Mouse (Mus musculus): ENCODE measurements around the gene Cpne2.

DNA sequence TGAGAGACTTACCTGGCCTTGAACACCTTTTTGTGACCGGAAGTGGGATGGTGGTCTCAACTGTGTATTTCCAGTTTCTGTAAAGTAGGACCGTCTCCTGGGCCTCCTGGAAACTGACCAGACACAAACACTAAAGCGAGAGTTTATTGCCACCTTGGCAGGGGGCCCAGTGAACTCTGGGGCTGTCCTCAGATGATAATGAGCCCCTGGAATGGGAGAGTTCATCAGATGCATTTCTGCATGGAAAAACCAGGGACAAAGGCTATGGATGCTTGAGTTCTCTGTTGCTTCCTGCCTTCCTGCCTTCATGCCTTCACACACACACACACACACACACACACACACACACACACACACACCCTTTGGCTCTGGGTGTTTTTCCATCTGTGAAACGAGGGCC lies 1.8 kb downstream of the Cpne2 start:
- TF ChIP-seq CTCF (IDR thresholded peaks at IDR 0.05; ENCODE audit: borderline replicate concordance, extremely low read depth, insufficient read depth, insufficient read length), result no peak
- TF ChIP-seq POLR2A (IDR thresholded peaks at IDR 0.05; ENCODE audit: borderline replicate concordance, extremely low read depth, insufficient read depth, insufficient read length, poor library complexity, severe bottlenecking), result no peak
